Mouse (Mus musculus): Measurements from ENCODE around the gene Dnah3.

Dnah3 gene

GRCm38 (mm10) chr7:120050447-120050846 lies 44.6 kb downstream of the Dnah3 start:
- DNase-seq (ENCODE audit: low read depth): no peak

DNA sequence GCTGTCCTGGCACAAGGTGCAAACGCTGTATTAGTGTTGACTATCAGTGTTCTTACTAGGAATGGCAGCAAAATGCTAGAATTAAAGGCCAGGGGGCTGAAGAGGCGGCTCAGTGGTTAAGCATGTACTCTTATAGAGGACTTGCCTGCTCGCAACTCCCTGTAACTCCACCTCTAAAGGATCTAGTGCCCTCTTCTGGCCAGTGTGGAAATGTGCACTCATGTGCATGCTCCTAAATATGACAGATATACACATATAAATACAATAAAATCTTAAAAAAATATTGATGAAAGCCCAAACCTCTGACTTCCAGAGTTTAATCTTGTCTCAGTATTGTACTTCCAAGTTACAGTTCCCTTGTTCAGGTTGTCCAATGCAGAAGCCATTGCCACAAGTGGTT lies 51.1 kb downstream of the Dnah3 start:
- no peak for DNase-seq (ENCODE audit: low read depth)

DNA sequence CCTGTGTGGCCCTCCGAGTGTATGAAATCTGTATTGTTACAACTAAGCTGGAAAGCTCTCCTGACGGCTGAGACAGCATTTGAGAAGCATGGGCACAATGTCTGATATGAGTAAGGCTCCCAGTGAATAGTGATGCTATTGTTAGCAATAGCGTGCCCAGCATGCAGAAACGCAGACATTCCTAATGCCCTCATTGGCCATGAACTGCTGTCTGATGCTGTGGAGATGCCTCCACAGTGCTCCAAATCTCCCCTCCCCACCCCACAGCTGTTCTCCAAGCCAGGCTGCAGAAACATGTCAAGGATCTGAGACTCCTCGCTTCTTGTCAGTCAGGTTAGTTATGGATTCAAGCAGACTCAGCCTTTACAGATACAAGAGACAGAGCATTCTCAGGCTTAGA lies 58.7 kb downstream of the Dnah3 start:
- DNase-seq (ENCODE audit: low read depth): no peak

DNA sequence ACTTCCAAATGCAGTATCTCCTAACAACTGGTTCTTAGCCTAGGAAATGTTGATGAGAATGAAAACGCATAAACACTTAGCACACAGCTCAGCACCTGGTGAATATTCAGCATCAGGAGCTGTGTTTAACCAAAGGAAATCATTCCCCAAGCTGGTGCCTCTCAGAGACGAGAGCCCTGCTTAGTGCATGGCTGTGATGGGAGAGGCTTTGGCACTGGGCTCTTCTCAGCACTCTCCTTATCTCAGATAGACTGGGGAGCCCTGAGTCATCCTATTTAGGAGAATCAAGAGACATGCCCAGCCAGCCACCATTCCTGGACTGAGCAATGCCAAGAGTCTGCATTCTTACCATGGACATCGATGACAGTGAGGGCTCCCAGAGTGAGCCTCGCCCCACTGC lies 60.1 kb downstream of the Dnah3 start:
- DNase-seq (ENCODE audit: low read depth): no peak

DNA sequence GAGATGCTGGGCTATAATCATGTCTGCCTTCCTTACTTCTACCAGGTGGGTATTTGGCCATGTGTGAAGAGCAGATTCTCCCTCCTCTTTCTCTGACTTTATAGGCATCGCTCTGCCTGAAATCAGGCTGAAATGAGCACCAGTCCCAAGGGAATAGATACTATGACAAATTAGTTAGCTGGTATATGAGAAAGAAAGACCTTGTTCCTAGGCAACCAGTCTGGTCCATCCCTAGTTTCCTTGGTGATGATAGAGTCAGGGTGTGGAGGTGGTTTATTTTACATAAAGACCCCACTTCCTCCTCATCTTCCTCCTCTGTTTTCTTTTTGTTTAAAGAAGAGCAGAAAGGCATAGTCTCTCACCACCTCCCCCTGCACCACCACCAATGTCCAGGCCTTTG lies 60.5 kb downstream of the Dnah3 start:
- no peak for DNase-seq (ENCODE audit: low read depth)

GRCm38 (mm10) chr7:120028669-120029068 lies 66.4 kb downstream of the Dnah3 start:
- DNase-seq (ENCODE audit: low read depth): no peak

DNA sequence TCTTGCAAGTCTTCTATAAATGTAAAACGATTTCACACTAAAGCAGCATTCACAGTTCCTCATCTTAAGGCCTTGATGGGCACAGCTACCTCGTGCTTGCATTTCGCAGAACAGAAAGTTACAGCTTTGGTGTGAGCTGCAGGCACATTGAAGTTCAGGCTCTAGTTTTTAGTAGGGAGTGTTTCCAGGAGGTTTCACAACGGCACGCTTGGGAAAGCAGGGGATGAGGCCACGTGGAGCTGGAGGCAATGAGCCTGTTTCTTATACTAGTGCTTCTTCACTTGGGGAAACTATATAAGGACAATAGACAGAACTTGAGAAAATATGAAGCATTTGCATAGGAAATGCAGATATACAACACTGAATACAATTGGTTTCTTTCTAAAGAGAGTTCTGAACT lies 98.0 kb downstream of the Dnah3 start:
- no peak for DNase-seq (ENCODE audit: low read depth)

- no peak for DNase-seq (ENCODE audit: low read depth)
Measured at GRCm38 (mm10) chr7:119985279-119985912, 109.7 kb downstream of the Dnah3 start.

GRCm38 (mm10) chr7:119980170-119980569 lies 114.9 kb downstream of the Dnah3 start:
- no peak for DNase-seq (ENCODE audit: low read depth)

DNA sequence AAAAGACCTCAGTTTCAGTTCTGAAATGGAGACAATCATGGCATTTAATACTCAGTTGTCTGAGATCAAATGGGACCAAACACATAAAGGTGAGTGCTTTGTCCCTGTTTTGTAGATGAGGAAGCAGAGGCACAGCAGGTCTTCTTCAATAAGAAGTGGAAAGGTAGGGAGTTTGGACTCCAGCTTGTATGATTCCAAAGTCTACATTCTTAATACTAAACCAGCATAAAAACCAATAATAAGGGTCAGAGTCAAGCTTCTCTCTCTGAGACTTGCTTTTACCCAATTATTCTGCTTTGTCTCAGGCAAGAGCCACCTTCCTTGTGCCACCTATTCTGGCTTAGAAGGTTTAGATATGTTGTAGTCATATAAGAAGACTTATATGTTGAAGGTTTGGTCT lies 116.5 kb downstream of the Dnah3 start:
- DNase-seq (ENCODE audit: low read depth): no peak

GRCm38 (mm10) chr7:119977574-119977973 lies 117.5 kb downstream of the Dnah3 start:
- DNase-seq (ENCODE audit: low read depth): no peak

DNA sequence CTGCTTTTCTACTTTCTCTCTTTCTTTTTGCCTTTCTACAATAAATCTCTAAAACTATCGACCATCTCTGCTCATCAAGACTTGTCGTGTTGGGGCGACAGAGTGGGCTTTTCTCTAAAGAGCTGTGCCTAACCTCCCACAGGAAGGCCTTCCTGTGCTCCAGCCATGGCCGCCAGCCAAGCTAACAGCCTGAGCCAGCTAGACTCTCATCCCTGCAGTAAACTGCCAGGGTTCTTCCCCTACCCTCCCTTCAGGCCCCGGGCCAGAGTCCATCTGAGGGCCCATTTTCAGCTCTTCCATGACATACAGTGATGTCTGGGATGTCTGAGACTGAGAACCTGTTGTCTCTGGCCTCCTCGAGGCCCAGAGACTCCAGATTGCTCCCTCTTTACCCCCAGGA lies 118.8 kb downstream of the Dnah3 start:
- no peak for DNase-seq (ENCODE audit: low read depth)

GRCm38 (mm10) chr7:119974214-119974613 lies 120.9 kb downstream of the Dnah3 start:
- DNase-seq (ENCODE audit: low read depth): no peak

- DNase-seq (ENCODE audit: low read depth): no peak
Measured at GRCm38 (mm10) chr7:119969320-119969719, 125.8 kb downstream of the Dnah3 start.

- DNase-seq (ENCODE audit: low read depth): no peak
Measured at GRCm38 (mm10) chr7:119965651-119966395, 129.3 kb downstream of the Dnah3 start.

DNA sequence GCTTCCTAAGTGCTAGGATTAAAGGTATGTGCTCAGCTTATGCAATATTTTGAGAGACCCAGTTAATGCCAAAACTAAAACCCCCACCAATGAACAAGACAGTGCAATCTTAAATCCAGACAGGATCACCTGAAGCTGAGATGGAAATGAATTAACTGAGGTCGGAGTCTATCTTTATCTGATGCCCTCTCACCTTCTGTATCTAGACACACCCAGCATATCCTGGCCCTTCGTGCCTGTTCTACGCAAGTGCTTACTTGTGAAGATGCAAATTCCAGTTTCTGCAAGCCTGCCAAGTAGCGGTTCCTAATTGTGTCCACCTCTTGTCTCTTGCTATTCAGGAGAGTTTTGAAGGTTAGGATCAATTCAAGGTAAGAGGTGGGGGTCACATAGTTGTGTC lies 129.9 kb downstream of the Dnah3 start:
- DNase-seq (ENCODE audit: low read depth): no peak

DNA sequence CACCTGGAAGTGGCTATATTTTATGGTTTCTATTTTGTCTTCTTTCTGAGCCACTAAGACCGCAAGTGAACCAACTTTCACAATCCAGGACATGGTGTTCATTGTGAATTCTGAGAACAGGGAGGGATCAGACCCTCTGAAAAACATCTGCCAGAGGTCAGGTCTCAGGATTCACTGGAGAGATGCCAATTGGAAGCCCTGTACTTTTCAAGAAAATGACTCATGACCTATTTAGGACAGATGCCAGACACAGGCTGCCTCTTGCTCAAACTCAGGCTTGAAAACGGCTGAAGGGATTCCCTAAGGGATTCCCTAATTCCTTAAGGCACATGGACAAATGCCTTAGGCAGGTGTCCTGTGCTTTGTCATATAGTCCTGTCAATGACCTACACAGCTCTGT lies 134.0 kb downstream of the Dnah3 start:
- DNase-seq (ENCODE audit: low read depth): no peak

DNA sequence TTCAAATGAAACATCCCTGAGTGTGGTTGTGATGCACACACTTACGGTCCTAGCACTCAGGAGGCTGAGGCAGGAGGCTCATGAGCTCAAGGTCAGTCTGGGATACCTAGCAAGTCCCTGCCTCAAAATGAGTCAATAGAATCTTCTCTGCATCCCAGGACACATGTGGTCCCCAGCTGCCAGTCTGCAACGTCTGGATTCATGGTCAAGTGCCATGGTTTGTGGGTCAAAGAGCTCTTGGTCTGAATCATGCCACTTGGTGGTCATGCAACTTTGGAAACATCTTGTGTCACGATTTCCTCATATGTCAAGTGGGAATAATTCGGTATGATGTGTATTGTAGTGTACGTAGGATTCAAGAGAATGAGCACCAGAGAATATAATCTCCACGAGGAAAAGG lies 134.5 kb downstream of the Dnah3 start:
- DNase-seq (ENCODE audit: low read depth): no peak

GRCm38 (mm10) chr7:119960006-119960405 lies 135.1 kb downstream of the Dnah3 start:
- DNase-seq (ENCODE audit: low read depth): no peak

DNA sequence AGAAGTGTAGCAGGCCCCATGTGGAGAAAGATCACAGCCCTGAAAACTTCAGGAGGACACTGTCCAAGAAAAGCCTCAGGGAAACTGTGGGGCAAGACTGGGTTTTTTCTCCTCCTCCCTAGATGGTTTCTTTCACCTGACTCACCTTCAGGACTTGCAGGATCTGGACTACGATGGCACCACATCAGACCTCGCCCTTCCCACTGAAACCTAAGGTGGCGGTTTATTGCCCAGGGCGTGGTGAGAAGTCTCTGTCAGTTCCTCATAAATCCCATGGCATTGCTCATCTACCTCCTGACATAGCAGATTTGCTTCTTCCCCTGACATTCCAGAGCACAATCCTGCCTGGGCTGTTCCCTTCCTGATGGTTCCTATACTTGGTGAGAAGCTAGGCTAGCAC lies 135.6 kb downstream of the Dnah3 start:
- no peak for DNase-seq (ENCODE audit: low read depth)

DNA sequence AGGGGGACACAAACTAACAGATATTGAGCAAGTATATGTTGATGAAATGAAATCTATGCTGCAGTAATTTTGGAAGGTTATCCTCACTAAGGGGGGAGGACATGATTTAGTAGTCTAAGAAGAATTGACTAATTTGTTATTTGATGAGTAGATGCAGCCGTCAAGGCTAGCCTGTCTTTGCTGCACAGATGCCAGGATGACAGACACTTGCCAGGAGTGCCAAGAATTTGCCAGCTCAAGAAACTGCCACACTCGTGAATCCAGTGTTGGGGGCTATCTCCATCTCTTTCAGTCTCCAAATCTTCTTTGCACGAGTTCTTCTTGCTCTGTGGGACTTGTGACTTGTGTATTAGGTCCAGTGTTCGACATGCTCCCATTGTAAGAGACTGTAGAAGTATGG lies 136.0 kb downstream of the Dnah3 start:
- no peak for DNase-seq (ENCODE audit: low read depth)

- no peak for DNase-seq (ENCODE audit: low read depth)
Measured at GRCm38 (mm10) chr7:119957421-119957820, 137.7 kb downstream of the Dnah3 start.

DNA sequence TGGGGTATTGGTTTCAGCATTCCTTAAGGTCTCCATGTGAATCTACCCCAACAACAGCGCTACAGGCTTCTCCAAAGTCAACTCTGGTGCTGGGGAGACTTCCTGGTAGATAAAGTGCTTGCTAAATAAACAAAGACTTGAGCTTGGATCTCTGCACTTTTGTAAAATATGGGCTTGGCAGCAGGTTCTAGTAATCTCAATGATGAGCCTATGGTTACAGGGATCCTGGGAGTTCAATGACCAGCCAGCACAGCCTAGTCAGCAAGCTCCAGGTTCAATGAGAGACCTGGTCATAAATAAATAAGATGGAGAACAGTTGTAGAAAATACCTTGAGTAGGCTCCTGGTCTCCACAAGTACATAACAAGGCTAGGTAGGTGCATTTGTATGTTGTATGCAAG lies 141.0 kb downstream of the Dnah3 start:
- no peak for DNase-seq (ENCODE audit: low read depth)

DNA sequence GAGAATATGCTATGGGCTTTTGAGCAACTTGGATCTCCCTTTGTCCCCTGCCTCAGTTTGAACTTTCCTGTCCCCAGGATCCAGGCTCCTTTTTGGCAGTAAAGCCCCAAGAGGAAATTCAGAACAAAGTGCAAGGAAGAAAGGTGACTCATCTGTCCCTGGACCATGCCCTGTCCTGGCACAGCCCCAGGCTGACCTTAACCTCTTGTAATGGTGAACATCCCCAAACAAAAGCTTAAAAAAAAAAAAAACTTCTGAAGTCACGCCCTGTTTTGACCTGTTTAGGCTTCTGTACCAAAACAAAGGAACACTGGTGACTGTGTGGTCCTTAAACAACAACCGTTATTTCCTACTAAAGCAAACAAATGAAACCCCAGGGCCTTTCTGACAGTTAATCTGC lies 153.5 kb downstream of the Dnah3 start:
- no peak for DNase-seq (ENCODE audit: low read depth)

Measured in c-Kit-positive CD71-positive TER-119-negative erythroid progenitor cells, embryonic 14.5 days (primary cell).